Mouse (Mus musculus) urinary bladder, postnatal 25 days (tissue): ENCODE results near the gene Il22.
"Not testable (repeated sequence)": the region's sequence is repeated elsewhere in the genome, so short reads cannot be mapped to it uniquely, and the experiment has no call there.

Source experiments
- DNase-seq: peaks from one replicate; pipeline ENCODE4 v3.0.0; 2022; ENCODE audit warnings: low spot score

Gene Il22

GRCm38 (mm10) chr10:118204642-118205041, at the start of gene Il22:
Il22 (plus strand) TSS chr10:118204942.
- no peak for DNase-seq

- no peak for DNase-seq
Measured at GRCm38 (mm10) chr10:118155932-118156331, 48.8 kb upstream of the Il22 start.

GRCm38 (mm10) chr10:118161131-118161530, 43.6 kb upstream of the Il22 start:
- DNase-seq = no peak

- DNase-seq = no peak
Measured at GRCm38 (mm10) chr10:118169212-118169611, 35.5 kb upstream of the Il22 start.

GRCm38 (mm10) chr10:118172416-118172815, 32.3 kb upstream of the Il22 start:
- no peak for DNase-seq

GRCm38 (mm10) chr10:118172876-118173275, 31.9 kb upstream of the Il22 start:
- DNase-seq = no peak

- DNase-seq = not testable (repeated sequence)
Measured at GRCm38 (mm10) chr10:118175542-118175941, 29.2 kb upstream of the Il22 start.

GRCm38 (mm10) chr10:118178735-118179151, 26.0 kb upstream of the Il22 start:
- DNase-seq = no peak

- no peak for DNase-seq
Measured at GRCm38 (mm10) chr10:118179265-118179664, 25.5 kb upstream of the Il22 start.

- not testable (repeated sequence) for DNase-seq
Measured at GRCm38 (mm10) chr10:118195150-118195549, 9.6 kb upstream of the Il22 start.

- not testable (repeated sequence) for DNase-seq
Measured at GRCm38 (mm10) chr10:118215719-118216393, 11.1 kb downstream of the Il22 start.

GRCm38 (mm10) chr10:118227629-118228028, 22.9 kb downstream of the Il22 start:
- not testable (repeated sequence) for DNase-seq

- DNase-seq = not testable (repeated sequence)
Measured at GRCm38 (mm10) chr10:118232607-118233006, 27.9 kb downstream of the Il22 start.

GRCm38 (mm10) chr10:118240680-118241079, 35.9 kb downstream of the Il22 start, which contains the start of gene Gm32717:
Gm32717 (minus strand) TSS chr10:118240780.
- DNase-seq = not testable (repeated sequence)

GRCm38 (mm10) chr10:118249006-118249595, 44.4 kb downstream of the Il22 start:
- DNase-seq = not testable (repeated sequence)

GRCm38 (mm10) chr10:118250852-118251295, 46.1 kb downstream of the Il22 start:
- DNase-seq = no peak

- not testable (repeated sequence) for DNase-seq
Measured at GRCm38 (mm10) chr10:118258388-118258787, 53.6 kb downstream of the Il22 start, which contains the start of gene Gm32802. Gm32802 (plus strand) TSS chr10:118258688.
